In genomic region chr13:84223018-84223417, GRCm38 (mm10) we compare ENCODE assay signal across 8 mouse cellular contexts. TPM values are rescaled to one million over a fixed set of nuclear protein-coding genes. Genes with fewer than 3 reads are reported as not detected.
DNase-seq lines count a peak whose midpoint lies in the region; ATAC-seq lines count a peak whose summit lies in the region.

No protein-coding gene starts in this region.

- H3K9ac ChIP-seq in kidney, embryonic 15.5 days: peak overlapping the region; percentile 72
- H3K9ac ChIP-seq in hindbrain, embryonic 16.5 days (ENCODE audit: low read depth, low read length): peak overlapping the region; percentile 74
- peak overlapping the region; percentile 76 for H3K9ac ChIP-seq in midbrain, embryonic 16.5 days (ENCODE audit: low read depth, low read length)

- H3K4me1 ChIP-seq in kidney, embryonic 15.5 days: peaks cover 7% of the 10 kb centered on the region
- peaks cover 8% of the 10 kb centered on the region for H3K4me1 ChIP-seq in hindbrain, embryonic 16.5 days (ENCODE audit: control insufficient read depth, insufficient read depth, low read depth, low read length)
- peaks cover 20% of the 10 kb centered on the region for H3K4me1 ChIP-seq in midbrain, embryonic 16.5 days (ENCODE audit: control insufficient read depth, insufficient read depth, low read length)

- no peak for ATAC-seq in kidney, embryonic 15.5 days (replicated peaks; ENCODE audit: low FRiP score)
- ATAC-seq in hindbrain, embryonic 16.5 days: no peak
- no peak for ATAC-seq in midbrain, embryonic 16.5 days

- H3K27me3 ChIP-seq in kidney, embryonic 15.5 days: no peaks in the 10 kb centered on the region
- no peaks in the 10 kb centered on the region for H3K27me3 ChIP-seq in hindbrain, embryonic 16.5 days (replicated peaks; ENCODE audit: control insufficient read depth, insufficient read depth, low read length)
- H3K27me3 ChIP-seq in midbrain, embryonic 16.5 days (ENCODE audit: control insufficient read depth, insufficient read depth, low read depth, low read length): no peaks in the 10 kb centered on the region

- H3K27ac ChIP-seq in kidney, embryonic 15.5 days: no peak overlapping the region
- no peak overlapping the region for H3K27ac ChIP-seq in hindbrain, embryonic 16.5 days (ENCODE audit: low read depth, low read length)
- H3K27ac ChIP-seq in midbrain, embryonic 16.5 days (ENCODE audit: low read length): no peak overlapping the region; the same call in 1 of the 2 replicates

- H3K9me3 ChIP-seq in kidney, embryonic 15.5 days (replicated peaks): no peaks in the 10 kb centered on the region
- H3K9me3 ChIP-seq in hindbrain, embryonic 16.5 days (ENCODE audit: control insufficient read depth, low read length): no peaks in the 10 kb centered on the region
- no peaks in the 10 kb centered on the region for H3K9me3 ChIP-seq in midbrain, embryonic 16.5 days (replicated peaks; ENCODE audit: control insufficient read depth, low read length, poor library complexity, severe bottlenecking)

- 0 out of 2 replicates have a peak, but pooled peaks cover 3% of the 10 kb centered on the region for H3K36me3 ChIP-seq in kidney, embryonic 15.5 days
- H3K36me3 ChIP-seq in hindbrain, embryonic 16.5 days (ENCODE audit: control insufficient read depth, insufficient read depth, low read length): no peaks in the 10 kb centered on the region; the same call in 1 of the 2 replicates
- no peaks in the 10 kb centered on the region for H3K36me3 ChIP-seq in midbrain, embryonic 16.5 days (ENCODE audit: control insufficient read depth, insufficient read depth, low read length)

- peak overlapping the region; percentile 85 for H3K4me2 ChIP-seq in kidney, embryonic 15.5 days
- peak overlapping the region; percentile 94 for H3K4me2 ChIP-seq in hindbrain, embryonic 16.5 days (ENCODE audit: low read length)
- H3K4me2 ChIP-seq in midbrain, embryonic 16.5 days (ENCODE audit: low read length): peak overlapping the region; percentile 95

- 52% methylated on average over 5 of the region's 5 CpGs for WGBS in kidney, embryonic 15.5 days
- WGBS in hindbrain, embryonic 16.5 days: 50% methylated on average over 5 of the region's 5 CpGs
- 52% methylated on average over 5 of the region's 5 CpGs for WGBS in midbrain, embryonic 16.5 days

- DNase-seq in kidney, postnatal 36 days: no peak
- peak; percentile 6 for DNase-seq in c-Kit-positive CD71-positive TER-119-positive erythroid progenitor cells, embryonic 14.5 days (ENCODE audit: low spot score)
- DNase-seq in left cerebral cortex, postnatal 4 days: no peak
- DNase-seq in retina, embryonic 14.5 days (ENCODE audit: low spot score): no peak
- no peak for DNase-seq in Muller cell, postnatal 12 days (ENCODE audit: inconsistent ontology term)

- H3K4me3 ChIP-seq in kidney, embryonic 15.5 days (replicated peaks): peak overlapping the region; percentile 82
- H3K4me3 ChIP-seq in hindbrain, embryonic 16.5 days (ENCODE audit: low read length): peak overlapping the region; percentile 64
- H3K4me3 ChIP-seq in midbrain, embryonic 16.5 days (ENCODE audit: low read depth, low read length): peak overlapping the region; percentile 60

- intact Hi-C loops in left cerebral cortex, postnatal 4 days (cut with DNase I): loop anchor here (5.0 kb wide), 2 partner anchors 156 to 476 kb away; no protein-coding TSS in a partner anchor

RNA-seq across cellular contexts. Expression of gene Tmem161b, which starts 0.9 kb away (rescaled TPM):
- polyA plus RNA-seq in kidney, embryonic 15.5 days (2015; fragmentation: Nextera tagmentation; extraction: Ambion mirVana): 13.5 and 14.0 TPM in 2 replicates
- polyA plus RNA-seq in hindbrain, embryonic 16.5 days (2015; fragmentation: Nextera tagmentation; extraction: Ambion mirVana): 22.9 and 25.5 TPM in 2 replicates
- polyA plus RNA-seq in midbrain, embryonic 16.5 days (2015; fragmentation: Nextera tagmentation; extraction: Ambion mirVana): 23.6 and 30.1 TPM in 2 replicates
- 10 to 100 TPM; 31.7 to 36.4 TPM for total RNA-seq in left cerebral cortex, postnatal 4 days (2021)
